Mouse (Mus musculus) thymus, postnatal 25 days (tissue): ENCODE data around the gene Kti12.

Experiments
- DNase-seq: peaks from one replicate; pipeline ENCODE4 v3.0.0; 2022

Kti12 gene

GRCm38 (mm10) chr4:108847715-108848504 is at the start of gene Kti12:
Kti12 (plus strand) TSS chr4:108847785.
- DNase-seq: peak; percentile 74

GRCm38 (mm10) chr4:108798083-108798830 is 49.3 kb upstream of the Kti12 start:
- DNase-seq: peak; percentile 38

- DNase-seq: no peak
These were observed 44.0 kb upstream of the Kti12 start for GRCm38 (mm10) chr4:108803535-108803934.

- no peak for DNase-seq
These were observed 36.4 kb upstream of the Kti12 start for GRCm38 (mm10) chr4:108811142-108811541.

GRCm38 (mm10) chr4:108811550-108811949 is 36.0 kb upstream of the Kti12 start:
- no peak for DNase-seq

GRCm38 (mm10) chr4:108825677-108826076 is 21.9 kb upstream of the Kti12 start:
- no peak for DNase-seq

GRCm38 (mm10) chr4:108826096-108826495 is 21.5 kb upstream of the Kti12 start:
- DNase-seq: no peak

GRCm38 (mm10) chr4:108826643-108827042 is 20.9 kb upstream of the Kti12 start:
- no peak for DNase-seq

GRCm38 (mm10) chr4:108830698-108831097 is 16.9 kb upstream of the Kti12 start:
- DNase-seq: no peak

GRCm38 (mm10) chr4:108832916-108833827 is 14.4 kb upstream of the Kti12 start, which contains the start of gene Btf3l4:
Btf3l4 (minus strand) TSS chr4:108833614.
- peak; percentile 90 for DNase-seq

- no peak for DNase-seq
These were observed 13.8 kb upstream of the Kti12 start for GRCm38 (mm10) chr4:108833828-108834114.

- DNase-seq: peak; percentile 81
These were observed 13.2 kb upstream of the Kti12 start, which contains the start of gene Txndc12 for GRCm38 (mm10) chr4:108834115-108834970. Txndc12 (plus strand) TSS chr4:108834601.

GRCm38 (mm10) chr4:108834971-108835311 is 12.6 kb upstream of the Kti12 start:
- no peak for DNase-seq

- DNase-seq: peak; percentile 4
These were observed 12.1 kb upstream of the Kti12 start for GRCm38 (mm10) chr4:108835496-108835895.

GRCm38 (mm10) chr4:108838031-108838430 is 9.6 kb upstream of the Kti12 start:
- DNase-seq: no peak

- no peak for DNase-seq
These were observed 5.5 kb upstream of the Kti12 start for GRCm38 (mm10) chr4:108841920-108842578.

- no peak for DNase-seq
These were observed 4.2 kb upstream of the Kti12 start for GRCm38 (mm10) chr4:108843336-108843735.

- DNase-seq: no peak
These were observed 1.6 kb upstream of the Kti12 start for GRCm38 (mm10) chr4:108845824-108846569.

- peak; percentile 19 for DNase-seq
These were observed 892 bp downstream of the Kti12 start, which contains the start of gene A730015C16Rik for GRCm38 (mm10) chr4:108848505-108848848. A730015C16Rik (minus strand) TSS chr4:108848619.

GRCm38 (mm10) chr4:108866806-108867205 is 19.2 kb downstream of the Kti12 start:
- DNase-seq: no peak
